Mouse (Mus musculus) olfactory bulb, adult 2 months (tissue): ENCODE measurements around the gene Taar7e.
"Not testable (repeated sequence)": the region's sequence is repeated elsewhere in the genome, so short reads cannot be mapped to it uniquely, and the experiment has no call there.

ENCODE experiments used
- CTCF ChIP-seq: fragments of 200-500 bp; IDR thresholded peaks from 2 replicates; pipeline ENCODE4 v1.5.1; 2012; ENCODE audit warnings: low read depth, mild to moderate bottlenecking, low read length, moderate library complexity; ENCODE audit not compliant: insufficient read depth
- POLR2A ChIP-seq: fragments of 200-500 bp; IDR thresholded peaks from 2 replicates; pipeline ENCODE4 v1.6.1; 2012; ENCODE audit warnings: mild to moderate bottlenecking, low read depth, low read length, moderate library complexity; ENCODE audit not compliant: insufficient read depth

DNA sequence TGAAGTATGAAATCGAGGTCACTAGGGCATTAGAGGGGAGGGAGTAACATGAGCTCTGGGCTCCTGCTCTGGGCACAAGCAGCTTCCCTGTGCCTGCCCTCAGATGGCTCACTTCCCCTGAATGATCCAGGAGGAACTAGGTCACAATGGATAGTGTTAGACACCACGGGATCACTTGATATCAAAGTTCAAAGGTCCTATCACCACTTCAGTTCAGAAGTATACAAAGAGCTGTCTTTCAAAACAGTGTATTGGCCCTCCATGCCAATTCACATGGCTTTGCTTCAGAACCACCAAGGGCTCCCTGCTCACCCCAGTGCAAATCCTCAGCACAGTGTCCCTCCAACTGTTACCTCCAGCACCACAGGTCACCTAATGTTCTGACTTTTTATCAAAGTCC is 37.3 kb downstream of the Taar7e start:
- not testable (repeated sequence) for TF ChIP-seq POLR2A, CTCF
